Mouse (Mus musculus) lung, postnatal 10 days (tissue): ENCODE results near the gene Grk2.
"Not testable (repeated sequence)": the region's sequence is repeated elsewhere in the genome, so short reads cannot be mapped to it uniquely, and the experiment has no call there.

Experiments
- DNase-seq: peaks from one replicate; pipeline ENCODE4 v3.0.0; 2021

Grk2 gene

GRCm38 (mm10) chr19:4268566-4269361 lies 37.3 kb downstream of the Grk2 start, which contains the start of gene Ssh3:
Gene Ssh3, minus strand, starts transcription at chr19:4269180.
- peak; percentile 81 for DNase-seq

- no peak for DNase-seq
Measured at GRCm38 (mm10) chr19:4265956-4266355, 40.1 kb downstream of the Grk2 start.

GRCm38 (mm10) chr19:4264171-4264780 lies 41.7 kb downstream of the Grk2 start:
- DNase-seq: no peak

- no peak for DNase-seq
Measured at GRCm38 (mm10) chr19:4263702-4264101, 42.3 kb downstream of the Grk2 start.

GRCm38 (mm10) chr19:4262756-4263155 lies 43.3 kb downstream of the Grk2 start:
- DNase-seq: no peak

- DNase-seq: no peak
Measured at GRCm38 (mm10) chr19:4261038-4261698, 44.9 kb downstream of the Grk2 start.

- no peak for DNase-seq
Measured at GRCm38 (mm10) chr19:4257897-4258252, 48.1 kb downstream of the Grk2 start.

GRCm38 (mm10) chr19:4257216-4257896 lies 48.7 kb downstream of the Grk2 start:
- DNase-seq: peak; percentile 96

- no peak for DNase-seq
Measured at GRCm38 (mm10) chr19:4255583-4256162, 50.3 kb downstream of the Grk2 start.

- DNase-seq: no peak
Measured at GRCm38 (mm10) chr19:4254230-4254629, 51.8 kb downstream of the Grk2 start.

- not testable (repeated sequence) for DNase-seq
Measured at GRCm38 (mm10) chr19:4248683-4249082, 57.3 kb downstream of the Grk2 start.

- no peak for DNase-seq
Measured at GRCm38 (mm10) chr19:4247010-4247409, 59.0 kb downstream of the Grk2 start.

- DNase-seq: no peak
Measured at GRCm38 (mm10) chr19:4244775-4245174, 61.2 kb downstream of the Grk2 start.

- no peak for DNase-seq
Measured at GRCm38 (mm10) chr19:4242416-4242815, 63.6 kb downstream of the Grk2 start.

- DNase-seq: no peak
Measured at GRCm38 (mm10) chr19:4240247-4240668, 65.8 kb downstream of the Grk2 start.
